Mouse (Mus musculus) kidney, adult 11 months (tissue): ENCODE data around the gene Zfp941.

Experiments
- DNase-seq: peaks from one replicate; pipeline ENCODE4 v3.0.0; 2022

Gene Zfp941

DNA sequence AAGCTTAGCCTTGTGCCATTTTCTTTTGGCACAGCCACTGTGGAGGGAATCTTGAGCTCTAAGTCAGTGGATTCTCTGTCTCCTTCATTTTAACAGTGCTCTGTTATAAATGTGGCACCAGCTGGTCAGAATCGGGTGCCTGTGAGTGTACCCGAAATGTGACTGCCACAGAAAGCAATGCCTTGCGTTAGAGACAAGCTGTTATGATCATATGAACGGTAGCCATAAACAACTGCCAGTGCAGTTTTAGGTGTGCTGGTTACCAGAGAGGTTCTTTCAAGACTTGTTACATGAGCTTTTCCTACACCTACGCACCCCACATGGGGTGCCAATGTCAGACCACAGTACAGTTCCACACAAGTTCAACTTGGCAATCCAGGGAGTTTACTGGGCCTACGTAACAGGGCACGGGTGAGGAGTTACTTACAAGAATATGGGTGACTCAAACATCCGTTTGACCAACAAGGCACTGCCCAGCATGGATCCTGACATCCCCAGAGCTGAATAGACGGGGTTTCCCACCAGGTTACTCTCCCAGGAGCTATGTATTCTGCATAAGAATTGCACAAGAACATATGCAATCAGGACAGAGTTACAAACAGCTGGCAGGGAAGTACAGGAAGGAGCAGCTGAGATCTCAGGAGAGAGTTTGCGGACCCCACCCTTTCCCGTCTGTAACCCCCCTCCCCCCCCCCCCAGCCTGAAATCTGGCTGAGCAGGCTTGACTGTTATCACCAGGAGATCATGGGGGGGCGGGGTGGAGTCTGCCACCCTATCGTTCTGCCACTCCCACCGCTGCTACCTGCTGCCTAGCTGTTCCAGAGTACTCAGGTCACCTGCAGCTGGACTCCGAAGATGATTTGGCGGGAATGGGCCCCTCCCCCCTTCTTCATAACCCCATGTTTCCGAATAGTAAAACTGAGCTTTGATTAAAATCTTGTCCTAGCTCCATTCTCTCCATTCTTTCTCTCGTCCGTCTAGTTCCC lies 19.1 kb upstream of the Zfp941 start:
- no peak for DNase-seq

DNA sequence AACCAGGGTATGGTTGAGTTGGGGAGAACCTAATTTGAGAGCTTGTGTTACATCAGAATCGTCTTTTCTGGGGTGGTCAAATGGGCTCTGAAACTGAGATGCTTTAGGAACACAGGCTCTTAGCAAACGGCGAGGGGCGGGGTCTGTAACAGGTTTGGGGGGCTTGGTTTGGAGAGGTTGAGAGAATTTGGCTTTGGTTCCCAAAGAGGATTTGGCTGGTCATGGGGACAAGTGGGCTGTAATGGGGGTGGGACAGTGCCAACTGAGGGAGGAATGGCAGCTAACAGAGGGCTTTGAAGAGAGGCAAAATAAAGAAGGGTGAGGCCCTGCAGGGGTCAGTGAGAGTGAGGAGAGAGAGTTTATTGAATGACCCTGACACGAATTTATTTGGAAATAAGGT lies 17.6 kb upstream of the Zfp941 start:
- no peak for DNase-seq

DNA sequence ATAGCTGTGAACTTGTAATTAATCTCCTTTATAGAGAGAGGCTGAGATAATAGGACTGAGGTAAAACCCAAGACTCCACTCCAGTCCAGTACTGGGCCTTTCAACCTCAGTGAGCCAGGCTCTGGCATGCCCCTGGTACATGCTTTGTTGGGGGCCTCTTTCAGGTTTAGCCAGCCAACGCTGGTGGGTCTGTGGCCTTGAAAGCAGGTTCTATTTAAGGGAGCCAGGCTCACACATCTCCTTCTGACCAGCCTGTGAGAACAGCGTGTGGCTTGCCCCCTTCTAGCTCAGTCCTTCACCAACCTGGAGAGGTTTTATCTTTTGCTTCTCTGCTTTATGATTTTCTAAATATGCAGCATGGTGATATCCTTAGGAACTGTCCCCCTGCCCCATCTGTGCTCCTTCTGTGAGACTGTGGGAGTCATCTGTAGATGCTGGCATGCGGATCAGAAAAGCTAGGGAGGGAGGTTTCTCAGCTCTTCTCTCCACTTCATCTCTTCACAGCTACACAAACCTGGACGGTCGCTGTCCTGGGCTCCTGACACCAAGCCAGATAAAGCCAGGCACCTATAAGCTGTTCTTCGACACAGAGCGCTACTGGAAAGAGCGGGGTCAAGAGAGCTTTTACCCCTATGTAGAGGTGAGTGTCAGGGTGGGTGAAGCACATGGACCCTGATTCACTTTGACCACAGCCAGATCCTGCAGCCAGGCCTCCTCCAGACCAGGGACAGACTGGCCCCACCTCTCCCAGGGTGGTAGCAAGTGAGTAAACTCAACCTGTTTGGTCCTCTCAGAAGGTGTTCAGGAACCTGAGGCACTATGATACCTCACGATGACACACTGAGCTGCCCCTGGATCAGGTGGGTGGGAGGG lies 14.5 kb upstream of the Zfp941 start:
- DNase-seq, result no peak

- no peak for DNase-seq
Observed at GRCm38 (mm10) chr7:140835758-140836087, 13.7 kb upstream of the Zfp941 start.

GRCm38 (mm10) chr7:140834968-140835757 lies 13.2 kb upstream of the Zfp941 start, which contains the start of gene Urah:
TSS of gene Urah (plus strand) at chr7:140835018.
- peak; percentile 68 for DNase-seq

DNA sequence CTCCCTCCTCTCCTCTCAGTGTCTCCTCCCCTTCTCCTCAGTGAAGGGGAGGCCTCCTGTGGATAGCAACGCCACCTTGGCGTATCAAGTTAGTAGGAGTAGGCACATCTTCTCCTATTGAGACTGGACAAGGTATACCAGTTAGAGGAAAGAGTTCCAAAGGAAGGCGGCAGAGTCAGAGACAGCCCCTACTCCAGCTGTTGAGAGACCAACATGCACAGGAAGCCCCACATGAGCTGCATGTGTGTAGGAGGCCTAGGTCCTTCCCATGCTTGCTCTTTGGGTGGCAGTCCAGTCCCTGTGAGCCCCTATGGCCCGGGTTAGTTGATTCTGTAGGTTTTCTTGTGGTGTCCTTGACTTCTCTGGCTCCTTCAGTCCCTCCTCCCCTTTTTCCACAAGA lies 11.4 kb upstream of the Zfp941 start:
- DNase-seq, result no peak

DNA sequence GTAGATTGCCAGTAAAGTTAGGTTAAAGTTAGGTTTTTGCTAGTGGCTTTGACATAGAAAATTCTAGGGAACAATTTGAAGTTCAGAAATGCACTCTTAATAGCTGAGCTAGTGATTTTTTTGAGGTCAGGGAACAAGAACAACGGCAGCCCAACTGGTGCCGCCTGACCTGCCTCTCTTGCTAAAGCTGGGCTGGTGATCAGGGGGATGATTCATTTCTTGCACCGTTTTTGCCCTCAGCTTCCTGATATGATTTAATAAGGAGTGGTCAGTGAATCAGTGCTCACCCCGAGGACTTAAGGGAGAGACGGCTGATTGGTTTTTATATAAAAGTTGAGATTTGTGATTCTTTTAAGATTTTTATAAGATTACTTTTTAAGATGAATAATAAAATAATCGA lies 9.5 kb upstream of the Zfp941 start:
- no peak for DNase-seq

GRCm38 (mm10) chr7:140828171-140828881 lies 6.3 kb upstream of the Zfp941 start:
- peak; percentile 87 for DNase-seq

DNA sequence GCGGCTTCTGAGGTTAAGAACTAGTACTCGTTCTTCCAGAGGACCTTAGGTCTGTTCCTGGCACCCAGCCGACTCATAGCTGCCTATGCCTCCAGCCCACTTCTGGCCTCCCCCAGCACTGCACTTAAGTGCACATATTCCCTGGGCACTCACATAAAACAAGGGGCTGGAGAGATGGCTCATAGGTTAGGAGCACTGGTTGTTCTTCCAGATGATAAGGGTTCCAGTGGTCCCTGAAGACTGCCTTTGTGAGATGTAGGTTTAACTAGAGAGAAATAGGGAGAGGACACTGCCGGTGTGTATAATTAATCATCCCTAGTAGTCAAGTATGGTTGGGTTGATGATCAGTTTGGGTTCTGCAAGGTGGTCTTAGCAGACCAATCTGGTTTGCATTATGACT lies 753 bp upstream of the Zfp941 start:
- no peak for DNase-seq

GRCm38 (mm10) chr7:140821305-140821652 lies 699 bp downstream of the Zfp941 start:
- DNase-seq, result no peak

- DNase-seq, result no peak
Observed at GRCm38 (mm10) chr7:140820173-140820572, 1.8 kb downstream of the Zfp941 start.

DNA sequence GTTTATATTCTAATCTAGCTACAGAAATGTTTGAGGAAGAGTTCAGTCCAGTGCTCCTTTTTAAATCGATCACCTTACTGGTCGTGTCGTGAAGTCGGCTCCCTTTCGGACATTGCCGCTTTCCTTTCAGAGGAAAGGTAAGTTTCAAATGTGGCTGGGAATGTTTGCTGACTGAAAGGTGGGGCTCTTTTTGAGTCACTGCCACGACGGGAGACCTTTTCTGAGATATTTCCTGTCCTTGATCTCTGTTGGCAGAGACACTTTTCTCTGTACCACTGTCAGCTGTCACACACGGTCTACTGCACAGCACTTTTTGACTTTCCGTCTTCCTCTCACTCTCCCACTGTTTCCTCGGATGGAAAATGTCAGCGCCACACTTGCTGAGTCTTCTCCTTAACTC lies 9.1 kb downstream of the Zfp941 start:
- no peak for DNase-seq

DNA sequence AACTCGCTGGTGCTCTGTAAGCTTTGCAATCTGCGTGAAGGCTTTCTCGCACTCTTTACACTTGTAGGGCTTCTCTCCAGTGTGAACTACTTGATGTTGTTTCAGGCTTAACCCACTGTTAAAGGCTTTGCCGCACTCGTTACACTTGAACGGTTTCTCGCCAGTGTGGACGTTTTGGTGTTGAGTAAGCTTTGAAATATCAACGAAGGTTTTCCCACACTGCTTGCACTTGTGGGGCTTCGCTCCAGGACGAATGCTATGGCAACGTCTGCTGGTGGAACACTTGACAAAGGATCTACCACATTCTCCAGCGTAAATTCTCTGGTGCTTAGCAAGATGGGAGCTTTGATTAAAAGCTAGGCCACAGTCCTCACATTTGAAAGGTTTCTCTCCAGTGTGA lies 10.3 kb downstream of the Zfp941 start:
- DNase-seq, result no peak

DNA sequence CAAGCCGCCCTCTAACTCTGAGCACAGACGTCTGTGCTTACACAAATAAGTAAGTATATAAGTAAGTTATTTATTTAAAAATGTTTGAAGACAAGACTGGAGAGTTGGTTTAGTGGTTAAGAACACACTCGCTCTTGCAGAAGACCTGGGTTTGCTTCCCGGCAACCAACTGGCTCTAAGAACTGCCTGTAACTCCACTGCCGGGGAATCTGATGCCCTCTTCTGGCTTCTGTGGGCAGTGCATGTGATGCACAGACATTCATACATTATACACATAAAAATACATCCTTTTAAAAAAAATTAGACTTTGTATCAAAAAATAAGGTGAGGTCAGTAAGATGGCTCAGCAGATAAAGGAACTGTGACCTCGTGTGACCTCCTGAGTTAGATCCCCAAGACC lies 11.5 kb downstream of the Zfp941 start:
- no peak for DNase-seq

GRCm38 (mm10) chr7:140805704-140806103 lies 16.3 kb downstream of the Zfp941 start:
- DNase-seq, result peak; percentile 75

GRCm38 (mm10) chr7:140802629-140803028 lies 19.3 kb downstream of the Zfp941 start:
- peak; percentile 76 for DNase-seq

GRCm38 (mm10) chr7:140798212-140798611 lies 23.8 kb downstream of the Zfp941 start:
- DNase-seq, result no peak

- no peak for DNase-seq
Observed at GRCm38 (mm10) chr7:140797619-140798018, 24.4 kb downstream of the Zfp941 start.

DNA sequence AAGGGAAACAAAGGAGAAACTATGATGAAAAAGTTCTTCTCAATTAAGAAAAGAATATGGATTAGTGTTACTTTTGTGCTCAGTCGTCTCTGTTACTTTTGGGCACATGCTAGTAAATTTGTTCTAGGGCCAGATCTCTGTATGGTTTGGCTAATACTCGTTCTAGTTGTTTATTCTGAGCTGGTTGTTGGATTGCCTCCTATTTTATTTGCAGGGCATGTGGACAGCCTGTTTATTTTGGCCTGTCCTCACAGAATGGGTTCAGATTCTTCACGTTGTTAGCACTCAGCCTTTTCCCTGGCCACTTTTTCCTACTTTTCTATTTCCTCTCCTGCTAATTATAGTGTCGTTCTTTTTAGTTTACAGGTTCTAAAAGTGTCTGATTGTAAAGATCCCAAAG lies 28.4 kb downstream of the Zfp941 start:
- DNase-seq, result no peak

DNA sequence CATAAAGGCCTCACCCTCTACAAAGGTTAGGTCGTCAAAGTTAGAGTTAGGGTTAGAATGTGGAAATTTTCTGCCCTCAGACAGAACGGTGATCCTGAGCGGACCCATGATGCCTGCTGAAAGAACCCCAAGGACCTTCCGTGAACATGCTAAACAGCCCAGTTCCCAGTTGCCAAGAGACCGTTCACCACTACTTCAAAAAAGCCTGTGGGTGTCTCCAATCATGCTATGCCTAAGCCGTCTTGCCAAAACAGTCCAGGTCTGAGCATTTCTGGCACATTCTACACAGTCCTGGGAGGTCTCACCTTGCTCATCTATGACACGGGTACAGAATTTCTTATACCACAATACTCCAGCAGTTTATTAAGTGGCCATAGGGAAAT lies 33.9 kb downstream of the Zfp941 start:
- DNase-seq, result no peak

DNA sequence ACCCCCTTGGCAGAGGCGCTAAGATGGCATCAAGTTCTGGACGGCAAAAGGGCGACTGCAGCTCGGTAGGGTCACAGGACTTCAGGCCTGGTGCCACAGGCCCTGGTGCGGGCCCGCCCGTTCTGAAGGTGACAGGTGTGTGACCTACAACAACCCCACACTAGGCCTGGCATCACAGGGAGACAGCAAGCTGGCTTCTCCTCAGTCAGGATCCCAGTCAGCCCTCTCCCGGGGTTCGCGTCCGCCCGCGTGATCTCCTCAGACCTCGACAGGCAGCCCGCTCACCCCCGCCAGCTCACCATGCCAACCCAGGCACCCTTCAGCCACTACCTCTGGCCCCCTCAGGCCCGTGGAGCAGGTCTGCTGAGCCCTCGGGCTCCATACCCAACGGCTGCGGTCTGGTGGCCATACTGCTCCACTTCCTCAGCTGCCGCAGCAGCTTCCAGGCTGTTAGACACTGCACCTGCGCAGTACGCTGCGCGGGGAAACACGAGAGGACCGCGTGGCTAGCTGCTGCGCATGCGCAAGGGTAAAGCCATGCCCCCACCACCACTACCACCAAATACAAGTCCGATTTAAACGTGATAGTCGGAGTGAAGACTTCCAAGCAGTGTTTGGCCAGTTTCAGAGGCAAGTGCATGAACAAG lies 34.4 kb downstream of the Zfp941 start, which contains the start of gene Syce1:
TSS of gene Syce1 (minus strand) at position 447 of the 647 bp plus-strand sequence.
- DNase-seq, result no peak

GRCm38 (mm10) chr7:140780548-140780947 lies 41.4 kb downstream of the Zfp941 start:
- no peak for DNase-seq
